Mouse (Mus musculus) CD4-positive helper T cell, adult 2 months (primary cell): ENCODE data around the gene Olfr1215.
"Not testable (repeated sequence)": the region's sequence is repeated elsewhere in the genome, so short reads cannot be mapped to it uniquely, and the experiment has no call there.

Experiments
- DNase-seq: peaks from one replicate; pipeline ENCODE4 v3.0.0-alpha.2; 2012; ENCODE audit warnings: low read depth, missing footprints, low spot score

Gene Olfr1215

DNA sequence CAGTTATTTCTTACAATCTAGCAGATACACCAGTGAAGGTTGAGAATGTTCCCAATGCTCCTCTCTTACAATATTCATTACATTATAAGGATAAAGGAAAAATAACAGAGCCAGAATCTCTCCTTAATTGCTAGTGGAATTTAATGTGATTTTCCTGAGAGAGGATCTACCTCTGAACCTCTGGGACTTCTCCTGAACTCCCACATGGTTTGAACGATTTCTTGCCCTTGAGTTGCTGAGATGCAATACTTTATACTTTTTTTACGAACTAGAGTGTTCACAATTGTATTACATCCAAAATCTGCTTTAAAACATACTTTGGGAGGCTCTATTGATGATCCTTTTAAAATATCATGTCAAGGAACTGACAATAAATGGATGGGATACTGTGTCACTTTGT, at the start of gene Olfr1215:
TSS of gene Olfr1215 (minus strand) at position 101 of the 400 bp plus-strand sequence.
- no peak for DNase-seq

GRCm38 (mm10) chr2:89031965-89032364, 25.2 kb upstream of the Olfr1215 start, which contains the start of gene Olfr1217:
Gene Olfr1217, minus strand, starts transcription at chr2:89032065.
- no peak for DNase-seq

GRCm38 (mm10) chr2:89021436-89021835, 14.7 kb upstream of the Olfr1215 start:
- DNase-seq = not testable (repeated sequence)

GRCm38 (mm10) chr2:89018240-89018639, 11.5 kb upstream of the Olfr1215 start, which contains the start of gene Olfr1216:
Gene Olfr1216, minus strand, starts transcription at chr2:89018340.
- no peak for DNase-seq

DNA sequence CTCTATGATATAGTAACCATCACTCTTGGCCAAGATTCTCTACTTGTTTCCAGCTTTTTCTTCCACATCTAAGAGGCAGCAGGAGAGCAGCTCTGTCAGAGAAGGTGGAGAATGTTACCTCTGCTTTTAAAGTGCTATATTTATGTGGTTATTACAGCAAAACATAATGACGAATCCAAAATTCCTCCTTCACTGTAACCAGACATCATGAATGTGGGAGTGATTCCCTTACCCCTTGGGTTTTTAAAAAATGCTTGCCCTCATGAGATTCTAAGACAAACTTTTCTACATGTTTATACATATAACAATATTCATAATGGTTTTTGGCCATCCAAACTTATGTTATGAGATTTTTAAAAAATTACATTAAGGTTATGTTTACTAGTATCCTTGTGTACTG, 14.2 kb downstream of the Olfr1215 start, which contains the start of gene Olfr1214:
TSS of gene Olfr1214 (minus strand) at position 101 of the 400 bp plus-strand sequence.
- no peak for DNase-seq

- no peak for DNase-seq
Observed at GRCm38 (mm10) chr2:88980181-88980580, 26.6 kb downstream of the Olfr1215 start, which contains the start of gene Gm13762. Gene Gm13762, minus strand, starts transcription at chr2:88980281.

DNA sequence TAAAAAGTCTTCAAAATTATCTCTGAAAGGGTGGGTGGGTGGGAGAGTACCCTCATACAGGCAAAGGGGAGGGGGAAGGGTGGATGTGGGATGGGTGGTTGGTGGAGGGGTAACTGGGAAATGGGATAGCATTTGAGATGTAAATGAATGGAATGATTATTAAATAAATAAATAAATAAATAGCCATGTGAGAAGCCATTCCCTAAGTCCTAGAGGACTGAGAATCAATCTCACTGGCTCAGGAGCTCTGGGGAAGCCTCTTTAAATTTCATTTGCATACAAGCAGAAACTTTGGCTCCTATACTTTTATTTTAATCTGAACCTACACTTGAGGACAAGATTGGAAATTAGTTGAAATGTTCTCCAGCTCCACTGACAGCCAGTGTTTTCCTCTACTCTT, 53.1 kb downstream of the Olfr1215 start, which contains the start of gene Olfr1212:
TSS of gene Olfr1212 (plus strand) at position 301 of the 400 bp plus-strand sequence.
- no peak for DNase-seq
